Mouse (Mus musculus) neural tube, embryonic 10.5 days (tissue): ENCODE data around the gene Slx4ip.
"Not testable (repeated sequence)": the region's sequence is repeated elsewhere in the genome, so short reads cannot be mapped to it uniquely, and the experiment has no call there.

Source experiments
- DNase-seq: peaks from one replicate; pipeline ENCODE4 v3.0.0-alpha.2; 2017; ENCODE audit warnings: low spot score; ENCODE audit errors: extremely low spot score

Gene Slx4ip

GRCm38 (mm10) chr2:136891068-136891950 lies at the start of gene Slx4ip, which contains the start of the genes AL731706.1 and Mkks:
Slx4ip (plus strand) TSS chr2:136891218.
AL731706.1 (minus strand) TSS chr2:136891389.
Mkks (minus strand) TSS chr2:136891389.
- peak; percentile 97 for DNase-seq

DNA sequence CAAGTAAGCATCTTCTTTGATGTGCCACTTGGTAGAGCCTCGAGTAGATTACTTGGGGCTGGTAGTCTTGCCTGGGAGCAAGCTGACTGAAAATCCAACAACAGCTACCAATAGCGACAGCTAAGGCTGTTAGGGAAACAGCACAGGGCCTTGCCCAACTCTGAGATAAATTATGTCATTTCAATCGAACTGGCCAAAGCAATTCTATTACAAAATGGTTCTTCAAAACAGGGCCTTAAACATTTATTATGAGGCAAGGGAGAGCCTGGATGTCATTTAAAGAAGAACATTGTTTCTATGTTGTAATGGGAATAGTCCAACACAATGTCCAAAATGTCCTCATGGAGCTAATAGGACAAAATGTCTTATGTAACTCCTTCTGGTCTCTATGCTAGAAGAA lies 40.7 kb upstream of the Slx4ip start:
- no peak for DNase-seq

- peak; percentile 13 for DNase-seq
These were observed 36.3 kb upstream of the Slx4ip start for GRCm38 (mm10) chr2:136854543-136855388.

DNA sequence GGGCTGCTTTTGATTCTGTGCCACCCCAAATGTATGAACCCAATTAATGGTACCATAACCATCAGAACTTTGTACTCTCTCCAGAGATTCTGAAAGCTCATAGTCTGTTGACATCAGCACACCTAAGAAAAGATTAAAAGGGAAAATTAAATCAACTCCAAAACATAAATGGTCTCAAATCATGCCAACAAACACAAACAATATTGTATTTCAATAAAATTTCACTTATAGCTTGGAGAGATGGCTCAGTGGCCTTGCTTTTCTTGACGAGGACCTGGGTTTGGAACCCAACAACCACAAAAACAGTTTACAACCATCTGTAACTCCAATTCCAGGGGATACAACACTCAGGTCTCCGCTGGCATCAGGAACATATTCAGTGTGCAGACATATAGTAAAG lies 5.4 kb upstream of the Slx4ip start, which contains the start of gene AL731706.2:
TSS of gene AL731706.2 (minus strand) at position 101 of the 400 bp plus-strand sequence.
- no peak for DNase-seq

DNA sequence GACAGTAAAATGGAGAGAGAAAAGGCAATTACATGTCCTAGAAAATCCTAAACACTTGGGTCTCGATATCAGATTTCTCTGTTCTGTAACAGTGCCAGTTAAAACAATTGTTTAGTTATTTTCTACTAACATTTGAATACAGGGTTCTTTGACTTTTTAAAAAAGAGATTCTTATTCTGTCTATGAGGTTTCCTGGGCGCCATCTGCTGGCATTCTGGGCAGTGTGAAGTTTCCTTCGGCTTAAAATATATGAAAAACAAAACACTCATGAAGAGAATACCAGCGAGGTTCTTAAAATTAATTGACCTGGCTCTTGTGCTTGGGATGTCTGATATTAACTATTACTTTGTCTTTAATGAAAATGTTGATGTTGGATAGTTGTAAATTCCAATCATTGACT lies 4.2 kb upstream of the Slx4ip start:
- no peak for DNase-seq

DNA sequence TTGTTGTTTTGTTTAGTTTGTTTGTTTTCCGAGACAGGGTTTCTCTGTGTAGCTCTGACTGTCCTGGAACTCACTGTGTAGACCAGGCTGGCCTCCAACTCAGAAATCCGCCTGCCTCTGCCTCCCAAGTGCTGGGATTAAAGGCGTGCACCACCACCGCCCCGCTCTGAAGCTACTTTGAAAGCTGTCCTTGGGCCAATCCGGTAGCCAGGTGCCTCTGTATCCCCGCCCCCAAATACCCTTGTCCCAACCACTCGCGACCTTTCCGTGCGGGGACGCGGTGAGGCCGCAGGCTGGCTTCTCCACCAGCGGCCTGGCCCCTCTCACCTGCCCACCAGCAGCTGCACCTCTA lies 326 bp upstream of the Slx4ip start:
- DNase-seq, result not testable (repeated sequence)

- peak; percentile 84 for DNase-seq
These were observed 943 bp downstream of the Slx4ip start for GRCm38 (mm10) chr2:136891951-136892371.

DNA sequence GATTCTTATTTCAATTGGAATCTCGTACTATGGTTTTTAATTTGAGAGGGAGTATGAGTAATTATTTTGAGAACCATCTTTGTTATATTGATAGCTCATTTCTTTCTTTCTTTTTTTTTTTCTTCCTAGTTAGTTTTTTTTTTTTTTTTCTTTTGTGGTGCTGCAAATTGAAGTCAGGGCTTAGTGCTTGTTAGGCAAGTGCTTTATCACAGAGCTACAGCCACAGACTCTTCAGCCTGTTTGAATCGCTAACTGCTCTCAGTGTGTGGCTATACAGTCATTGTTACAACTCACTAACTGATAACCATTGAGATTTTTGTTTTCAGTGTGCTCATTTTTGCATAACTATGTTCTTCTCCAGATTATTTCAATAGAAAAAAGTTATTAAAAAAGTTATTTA lies 3.5 kb downstream of the Slx4ip start:
- no peak for DNase-seq

GRCm38 (mm10) chr2:136896131-136896530 lies 5.1 kb downstream of the Slx4ip start:
- no peak for DNase-seq

GRCm38 (mm10) chr2:136908596-136908995 lies 17.6 kb downstream of the Slx4ip start:
- no peak for DNase-seq

GRCm38 (mm10) chr2:136909298-136909697 lies 18.3 kb downstream of the Slx4ip start:
- DNase-seq, result no peak

GRCm38 (mm10) chr2:136911958-136912411 lies 21.0 kb downstream of the Slx4ip start:
- DNase-seq, result peak; percentile 23

GRCm38 (mm10) chr2:136913021-136913420 lies 22.0 kb downstream of the Slx4ip start:
- DNase-seq, result no peak

DNA sequence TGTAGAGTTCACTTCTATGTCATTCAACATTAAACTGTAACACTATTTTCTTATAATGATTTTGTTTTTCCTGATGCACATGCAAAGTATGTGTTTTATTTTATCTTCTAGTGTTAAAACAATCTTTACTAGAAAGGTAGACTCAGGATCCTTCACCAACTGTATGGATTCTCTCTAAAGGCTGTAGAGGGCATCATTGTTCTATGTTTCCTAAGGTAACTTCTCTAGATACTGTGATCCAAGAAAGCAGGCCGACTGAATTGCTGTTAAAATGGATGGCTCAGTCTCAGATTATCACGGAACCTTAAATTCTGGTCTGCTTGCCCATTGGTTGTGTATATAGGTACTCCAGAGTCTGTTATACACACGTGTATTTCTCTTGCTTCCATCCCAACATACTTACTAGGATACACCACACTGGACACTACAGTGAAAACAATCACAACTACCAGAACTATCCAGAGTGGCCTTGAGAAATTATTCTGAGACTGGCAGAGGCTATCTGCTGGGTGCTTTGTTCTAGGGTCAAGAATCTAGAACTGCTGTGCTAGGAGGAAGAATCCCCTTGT lies 23.4 kb downstream of the Slx4ip start:
- DNase-seq, result no peak

DNA sequence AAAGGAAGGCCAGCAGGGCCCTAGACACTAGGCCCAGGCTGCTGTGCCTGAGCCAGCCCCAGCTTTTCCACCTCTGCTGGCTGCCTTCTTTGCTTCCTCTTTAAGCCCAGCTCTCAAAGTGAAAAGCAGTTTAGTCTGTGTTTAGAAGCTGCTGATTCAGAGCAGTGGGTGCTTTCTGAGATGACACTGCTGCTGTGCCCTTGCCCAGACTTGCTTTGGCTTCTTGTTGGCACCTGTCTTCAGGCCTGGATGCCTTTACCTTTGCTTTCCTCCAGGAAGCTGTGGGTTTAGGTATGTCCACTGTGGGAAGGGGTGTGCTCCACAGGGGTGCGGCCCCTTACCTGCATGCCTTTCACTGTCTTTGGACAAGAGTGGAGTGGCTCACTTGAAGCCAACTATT lies 28.4 kb downstream of the Slx4ip start:
- DNase-seq, result no peak

DNA sequence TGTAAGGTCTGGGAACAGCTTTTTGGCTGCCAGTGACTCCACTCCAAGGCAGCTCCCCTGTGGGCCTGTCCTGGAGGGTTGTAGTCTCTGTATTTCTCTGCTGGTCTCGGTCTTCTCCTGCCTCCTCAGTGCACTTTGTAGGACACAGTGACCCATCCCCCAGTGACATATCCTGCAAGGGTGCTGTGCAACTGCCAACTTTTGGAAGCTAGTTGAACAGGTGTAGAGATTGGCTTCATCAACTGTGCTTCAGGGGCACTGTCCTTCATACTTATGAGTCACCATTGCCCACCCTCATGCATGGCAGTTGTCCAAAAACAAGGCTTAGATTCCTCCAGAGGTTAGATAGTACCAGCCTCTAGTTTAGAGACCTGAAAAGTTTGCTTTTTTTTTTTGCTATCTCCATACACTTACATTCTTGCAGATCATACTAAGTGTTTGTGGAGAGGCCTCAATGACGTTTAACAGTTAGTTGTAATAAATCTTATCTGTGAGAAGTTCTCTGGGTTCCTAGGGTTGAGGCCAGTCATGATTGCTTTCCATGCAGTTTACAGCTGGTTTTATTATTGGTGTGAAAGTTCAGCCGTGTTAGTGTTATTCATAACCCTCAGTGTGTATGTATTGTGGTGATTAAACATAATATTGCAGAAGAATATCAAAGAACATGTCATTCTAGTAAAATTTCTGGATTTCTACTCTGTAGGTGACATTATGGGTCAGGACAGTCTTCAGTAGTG lies 29.4 kb downstream of the Slx4ip start:
- DNase-seq, result no peak

DNA sequence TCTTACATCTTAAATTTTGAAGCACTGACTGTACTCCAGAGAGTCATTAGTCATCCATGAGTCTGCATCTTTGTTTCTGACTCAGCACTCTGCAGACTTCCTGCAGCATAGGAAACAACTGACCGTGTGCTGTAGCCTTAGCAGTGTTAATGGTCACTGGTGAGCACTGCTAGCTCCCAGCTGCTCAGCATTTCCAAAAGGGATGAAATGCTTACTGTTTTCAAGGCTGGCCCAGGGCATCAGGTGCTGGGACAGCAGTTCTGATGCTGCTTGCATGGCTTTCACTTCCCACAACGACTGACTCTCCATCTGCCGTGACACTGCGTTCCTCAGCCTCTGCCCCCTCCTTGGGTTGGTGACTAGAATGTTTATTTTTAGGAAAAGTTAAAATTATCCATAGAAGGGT lies 30.0 kb downstream of the Slx4ip start:
- no peak for DNase-seq

GRCm38 (mm10) chr2:136936391-136937288 lies 45.6 kb downstream of the Slx4ip start:
- DNase-seq, result no peak

DNA sequence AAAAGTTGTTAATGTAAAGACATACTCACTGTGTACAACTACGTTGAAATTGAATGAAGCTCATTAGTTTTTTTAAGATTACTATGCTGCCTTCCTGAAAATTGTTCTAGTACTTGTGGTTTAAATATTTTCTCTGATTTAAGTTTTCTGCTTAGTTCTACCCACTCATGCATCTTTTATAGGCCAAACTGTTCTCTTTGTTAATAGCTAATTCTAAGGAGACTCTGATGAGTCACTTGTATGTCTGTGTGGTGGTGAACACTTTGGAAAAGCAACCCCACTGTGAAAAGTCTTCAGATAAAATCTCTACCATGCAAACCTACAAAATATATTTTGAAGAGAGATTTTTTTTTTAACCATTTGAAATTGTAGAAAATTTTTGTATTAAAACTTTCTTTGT lies 47.2 kb downstream of the Slx4ip start:
- no peak for DNase-seq

- DNase-seq, result no peak
These were observed 55.3 kb downstream of the Slx4ip start for GRCm38 (mm10) chr2:136946297-136946696.
